Mouse (Mus musculus) C2C12 (cell line): ENCODE results near the gene Hist1h3f.

Experiments used
- CTCF ChIP-seq: IDR thresholded peaks from one replicate; pipeline ENCODE4 v1.5.1; 2011; ENCODE audit not compliant: control insufficient read depth, insufficient read depth, insufficient read length
- MYOG ChIP-seq: IDR thresholded peaks from one replicate; pipeline ENCODE4 v1.6.1; 2011; ENCODE audit not compliant: control insufficient read depth, insufficient read length; ENCODE audit errors: extremely low read depth
- USF1 ChIP-seq: IDR thresholded peaks from one replicate; pipeline ENCODE4 v1.6.1; 2011; ENCODE audit warnings: low read depth, mild to moderate bottlenecking, control low read depth, moderate library complexity

GRCm38 (mm10) chr13:23584331-23584730 lies 40.5 kb downstream of the Hist1h3f start:
- TF ChIP-seq CTCF (no peak), USF1 (no peak), MYOG (no peak)
